Comparison of ENCODE assay signal across 8 mouse cellular contexts in the genomic region with DNA sequence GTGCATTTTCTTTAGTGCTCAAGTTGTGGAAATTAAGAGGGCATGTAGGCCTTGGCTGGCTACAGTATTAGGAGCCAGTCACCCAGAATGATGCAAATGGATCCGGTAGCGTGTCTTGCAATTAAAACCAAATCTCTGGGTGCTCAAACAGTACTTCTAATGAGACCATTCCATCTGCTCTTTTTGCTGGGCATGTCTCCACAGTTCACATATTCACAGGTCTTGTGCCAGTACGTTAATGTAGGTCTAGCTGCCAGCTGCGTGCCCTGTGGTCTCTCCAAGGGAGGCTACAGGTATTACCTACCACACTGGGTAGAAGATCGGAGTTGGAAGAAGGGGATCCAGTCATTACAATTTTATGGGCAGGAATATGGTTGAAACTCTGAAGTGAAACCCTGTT. TPM values are rescaled to one million over a fixed set of nuclear protein-coding genes. Genes with fewer than 3 reads are reported as not detected.
DNase-seq lines count a peak whose midpoint lies in the region; ATAC-seq lines count a peak whose summit lies in the region.

No protein-coding gene starts in this region.

- H3K36me3 ChIP-seq in heart, embryonic 16.5 days (ENCODE audit: control insufficient read depth, insufficient read depth): peaks cover 9% of the 10 kb centered on the region; the same call in 1 of the 2 replicates
- H3K36me3 ChIP-seq in midbrain, embryonic 10.5 days: peaks cover 45% of the 10 kb centered on the region

- H3K4me1 ChIP-seq in heart, embryonic 16.5 days (ENCODE audit: control insufficient read depth, insufficient read depth, low read length): peaks cover 32% of the 10 kb centered on the region
- H3K4me1 ChIP-seq in midbrain, embryonic 10.5 days: peaks cover 48% of the 10 kb centered on the region

- peak overlapping the region; percentile 85 for H3K9ac ChIP-seq in heart, embryonic 16.5 days (ENCODE audit: low read length)

- ATAC-seq in heart, embryonic 16.5 days (replicated peaks; ENCODE audit: extremely low read depth, insufficient read depth, low FRiP score): no peak

- peak; percentile 21 for DNase-seq in kidney, adult 9 months
- DNase-seq in kidney, postnatal 10 days: no peak
- DNase-seq in R1 (ENCODE audit: low read depth, low spot score): peak; percentile 31
- DNase-seq in midbrain, embryonic 10.5 days (ENCODE audit: low spot score): no peak
- DNase-seq in layer of hippocampus, adult 9-11 months: no peak
- DNase-seq in yolk sac, embryonic 10.5 days (ENCODE audit: low spot score): no peak
- no peak for DNase-seq in adipocyte (ENCODE audit: low spot score)

- H3K27ac ChIP-seq in heart, embryonic 16.5 days (ENCODE audit: low read length): peak overlapping the region; percentile 97
- peak overlapping the region; percentile 94 for H3K27ac ChIP-seq in midbrain, embryonic 10.5 days (replicated peaks)

- peak overlapping the region; percentile 75 for H3K4me3 ChIP-seq in heart, embryonic 16.5 days (ENCODE audit: low read length)
- peak overlapping the region; percentile 79 for H3K4me3 ChIP-seq in midbrain, embryonic 10.5 days

- no peaks in the 10 kb centered on the region for H3K27me3 ChIP-seq in heart, embryonic 16.5 days (ENCODE audit: control insufficient read depth, insufficient read depth, low read length)
- H3K27me3 ChIP-seq in midbrain, embryonic 10.5 days (ENCODE audit: low read depth, poor library complexity, severe bottlenecking): no peaks in the 10 kb centered on the region

- H3K4me2 ChIP-seq in heart, embryonic 16.5 days (ENCODE audit: low read depth, low read length): peak overlapping the region; percentile 73

- H3K9me3 ChIP-seq in heart, embryonic 16.5 days (replicated peaks; ENCODE audit: control insufficient read depth, low read length): no peaks in the 10 kb centered on the region
- H3K9me3 ChIP-seq in midbrain, embryonic 10.5 days (replicated peaks): no peaks in the 10 kb centered on the region

- 20% methylated on average over 5 of the region's 5 CpGs for WGBS in heart, embryonic 16.5 days
- 51% methylated on average over 5 of the region's 5 CpGs for WGBS in midbrain, embryonic 10.5 days

RNA-seq across cellular contexts. Expression of gene Hnrnpf, which starts 17.9 kb away (rescaled TPM):
- polyA plus RNA-seq in heart, embryonic 16.5 days (2015; fragmentation: Nextera tagmentation; extraction: Ambion mirVana): 528 and 599 TPM in 2 replicates
- 762 and 839 TPM in 2 replicates for polyA plus RNA-seq in midbrain, embryonic 10.5 days (2016; fragmentation: Nextera tagmentation; extraction: Ambion mirVana)

RNA-seq across cellular contexts. Expression of gene Fxyd4, which starts 19.4 kb away (rescaled TPM):
- 1.8 and 1.9 TPM in 2 replicates for polyA plus RNA-seq in heart, embryonic 16.5 days (2015; fragmentation: Nextera tagmentation; extraction: Ambion mirVana)
- 2.8 and 3.0 TPM in 2 replicates for polyA plus RNA-seq in midbrain, embryonic 10.5 days (2016; fragmentation: Nextera tagmentation; extraction: Ambion mirVana)

RNA-seq across cellular contexts. Expression of gene Zfp239, which starts 56.1 kb away (rescaled TPM):
- 2.0 and 3.0 TPM in 2 replicates for polyA plus RNA-seq in heart, embryonic 16.5 days (2015; fragmentation: Nextera tagmentation; extraction: Ambion mirVana)
- polyA plus RNA-seq in midbrain, embryonic 10.5 days (2016; fragmentation: Nextera tagmentation; extraction: Ambion mirVana): 12.5 and 12.8 TPM in 2 replicates

Comparison
In these comparisons a context has a peak if more than half of its experiments do, and no peak if none do; other contexts are left out.
1. DNase-seq: peak in kidney, adult 9 months (single experiment) and R1 (single experiment); none in kidney, postnatal 10 days (single experiment), midbrain, embryonic 10.5 days (single experiment), layer of hippocampus, adult 9-11 months (single experiment), yolk sac, embryonic 10.5 days (single experiment) and adipocyte (single experiment).